Mouse (Mus musculus) erythroblast, embryonic 14.5 days (primary cell): ENCODE measurements around the gene Pkp4. TPM values are rescaled to one million over a fixed set of nuclear protein-coding genes. Genes with fewer than 3 reads are reported as not detected.

ENCODE experiments used
- H3K27me3 ChIP-seq: 2 replicates; pipeline ENCODE4 v1.6.1; 2012; ENCODE audit warnings: inconsistent platforms; ENCODE audit not compliant: control insufficient read depth
- H3K36me3 ChIP-seq: 2 replicates; pipeline ENCODE4 v1.6.1; 2012; ENCODE audit warnings: mild to moderate bottlenecking, inconsistent platforms; ENCODE audit not compliant: control insufficient read depth
- H3K4me1 ChIP-seq: 2 replicates; pipeline ENCODE4 v1.6.1; 2012; ENCODE audit warnings: inconsistent platforms; ENCODE audit not compliant: control insufficient read depth
- H3K4me3 ChIP-seq: replicated peaks from 2 replicates; pipeline ENCODE3; 2012; ENCODE audit warnings: moderate library complexity, mild to moderate bottlenecking, inconsistent platforms
- H3K9me3 ChIP-seq: 2 replicates; pipeline ENCODE4 v1.6.1; 2012; ENCODE audit warnings: low read length, inconsistent platforms, mixed read lengths; ENCODE audit not compliant: control insufficient read depth
- GATA1 ChIP-seq: IDR thresholded peaks from 2 replicates; pipeline ENCODE4 v1.6.1; 2012; ENCODE audit warnings: low read length, inconsistent platforms, mixed read lengths
- TAL1 ChIP-seq: IDR thresholded peaks from 3 replicates; pipeline ENCODE4 v1.6.1; 2012; ENCODE audit warnings: low read length, inconsistent platforms, mixed read lengths
- polyA plus RNA-seq: library from polyadenylated mRNA; stranded (reverse); fragments of >175 nt; gene quantifications from 2 replicates; pipeline ENCODE4 v1.2.3, GENCODE M21; 2012

Pkp4 gene
- polyA plus RNA-seq, 1 experiment: 2.2 TPM

GRCm38 (mm10) chr2:59272713-59273112 lies 112.1 kb downstream of the Pkp4 start:
- Histone ChIP-seq H3K4me1 (no peaks in the 10 kb centered on the region), H3K27me3 (no peaks in the 10 kb centered on the region), H3K36me3 (no peaks in the 10 kb centered on the region; the same call in 1 of the 2 replicates), H3K4me3 (no peak overlapping the region), H3K9me3 (no peaks in the 10 kb centered on the region)
- TF ChIP-seq TAL1 (no peak), GATA1 (no peak)

- TF ChIP-seq TAL1: no peak
- Histone ChIP-seq H3K27me3 (no peaks in the 10 kb centered on the region), H3K4me3 (no peak overlapping the region), H3K4me1 (no peaks in the 10 kb centered on the region), H3K36me3 (no peaks in the 10 kb centered on the region), H3K9me3 (no peaks in the 10 kb centered on the region)
These were observed 120.4 kb downstream of the Pkp4 start for GRCm38 (mm10) chr2:59280914-59281562.

GRCm38 (mm10) chr2:59282966-59283365 lies 122.3 kb downstream of the Pkp4 start:
- Histone ChIP-seq H3K9me3 (no peaks in the 10 kb centered on the region), H3K27me3 (no peaks in the 10 kb centered on the region), H3K4me1 (no peaks in the 10 kb centered on the region), H3K36me3 (no peaks in the 10 kb centered on the region), H3K4me3 (no peak overlapping the region)
- no peak for TF ChIP-seq TAL1
- no peak for TF ChIP-seq GATA1

- no peaks in the 10 kb centered on the region for H3K9me3 ChIP-seq
- H3K4me3 ChIP-seq: no peak overlapping the region
- H3K36me3 ChIP-seq: no peaks in the 10 kb centered on the region
- TF ChIP-seq TAL1 (no peak), GATA1 (no peak)
- no peaks in the 10 kb centered on the region for H3K4me1 ChIP-seq
- H3K27me3 ChIP-seq: no peaks in the 10 kb centered on the region
These were observed 123.6 kb downstream of the Pkp4 start for GRCm38 (mm10) chr2:59284216-59284615.

GRCm38 (mm10) chr2:59284734-59285490 lies 124.3 kb downstream of the Pkp4 start:
- TF ChIP-seq GATA1 (no peak), TAL1 (no peak)
- Histone ChIP-seq H3K4me3 (no peak overlapping the region), H3K4me1 (no peaks in the 10 kb centered on the region)

GRCm38 (mm10) chr2:59285581-59285980 lies 124.9 kb downstream of the Pkp4 start:
- Histone ChIP-seq H3K36me3 (no peaks in the 10 kb centered on the region), H3K9me3 (no peaks in the 10 kb centered on the region), H3K27me3 (no peaks in the 10 kb centered on the region), H3K4me1 (no peaks in the 10 kb centered on the region), H3K4me3 (no peak overlapping the region)
- TF ChIP-seq GATA1: no peak
- no peak for TF ChIP-seq TAL1

More at GRCm38 (mm10) chr2:59284734-59285490, 124.3 kb downstream of the Pkp4 start:
- Histone ChIP-seq H3K36me3 (no peaks in the 10 kb centered on the region), H3K9me3 (no peaks in the 10 kb centered on the region), H3K27me3 (no peaks in the 10 kb centered on the region)

GRCm38 (mm10) chr2:59286247-59286646 lies 125.6 kb downstream of the Pkp4 start:
- Histone ChIP-seq H3K27me3 (no peaks in the 10 kb centered on the region), H3K36me3 (no peaks in the 10 kb centered on the region), H3K4me1 (no peaks in the 10 kb centered on the region), H3K4me3 (no peak overlapping the region), H3K9me3 (no peaks in the 10 kb centered on the region)
- no peak for TF ChIP-seq TAL1
- TF ChIP-seq GATA1: no peak

GRCm38 (mm10) chr2:59287630-59288029 lies 127.0 kb downstream of the Pkp4 start:
- TF ChIP-seq TAL1 (no peak), GATA1 (no peak)
- Histone ChIP-seq H3K36me3 (no peaks in the 10 kb centered on the region), H3K27me3 (no peaks in the 10 kb centered on the region), H3K9me3 (no peaks in the 10 kb centered on the region), H3K4me3 (no peak overlapping the region), H3K4me1 (no peaks in the 10 kb centered on the region)

- TF ChIP-seq GATA1: no peak
- no peak for TF ChIP-seq TAL1
- Histone ChIP-seq H3K36me3 (no peaks in the 10 kb centered on the region), H3K4me3 (no peak overlapping the region), H3K9me3 (no peaks in the 10 kb centered on the region), H3K27me3 (no peaks in the 10 kb centered on the region), H3K4me1 (no peaks in the 10 kb centered on the region)
These were observed 128.8 kb downstream of the Pkp4 start for GRCm38 (mm10) chr2:59289411-59289810.
